ENCODE assay signal across 31 mouse cellular contexts in genomic region chr4:139345416-139346019, GRCm38 (mm10). TPM values are rescaled to one million over a fixed set of nuclear protein-coding genes. Genes with fewer than 3 reads are reported as not detected.
DNase-seq lines count a peak whose midpoint lies in the region; ATAC-seq and TF ChIP-seq lines count a peak whose summit lies in the region.
"Had no signal": no experiment of that assay in that cellular context is flagged by ENCODE, and none has a peak within 500 bp of the region (broad histone marks: within the 10 kb centered on the region; RNA-seq: fewer than 3 reads in every experiment).

No protein-coding gene starts in this region.

- ATAC-seq in neural tube, embryonic 13.5 days (ENCODE audit: low read depth): 0 out of 2 replicates have a peak, but pooled peaks have one; percentile 19
- no peak for ATAC-seq in neural tube, embryonic 15.5 days (ENCODE audit: low FRiP score)
- ATAC-seq in stomach, postnatal 0 days (ENCODE audit: low FRiP score, low TSS enrichment): 0 out of 2 replicates have a peak, but pooled peaks have one; percentile 21
- ATAC-seq in forebrain, embryonic 13.5 days: no peak
- ATAC-seq: forebrain, embryonic 15.5 days; hindbrain, postnatal 0 days; intestine, embryonic 15.5 days; Patski had no signal

- TF ChIP-seq CTCF in liver, adult 2 months (IDR thresholded peaks at IDR 0.05; ENCODE audit: low read depth, low read length): no peak
- TF ChIP-seq CTCF in stomach, postnatal 0 days (IDR thresholded peaks at IDR 0.05; ENCODE audit: low read depth): no peak

- no peak overlapping the region for H3K4me2 ChIP-seq in neural tube, embryonic 13.5 days
- no peak overlapping the region for H3K4me2 ChIP-seq in neural tube, embryonic 15.5 days
- H3K4me2 ChIP-seq in stomach, postnatal 0 days (replicated peaks; ENCODE audit: low read depth): no peak overlapping the region
- H3K4me2 ChIP-seq in forebrain, embryonic 13.5 days: no peak overlapping the region
- H3K4me2 ChIP-seq: forebrain, embryonic 15.5 days; intestine, embryonic 15.5 days; limb, embryonic 12.5 days; liver, embryonic 13.5 days had no signal

- H3K4me3 ChIP-seq in liver, adult 2 months (ENCODE audit: insufficient read depth, low read depth, low read length): no peak overlapping the region
- no peak overlapping the region for H3K4me3 ChIP-seq in neural tube, embryonic 13.5 days
- H3K4me3 ChIP-seq in neural tube, embryonic 15.5 days (replicated peaks): no peak overlapping the region
- no peak overlapping the region for H3K4me3 ChIP-seq in stomach, postnatal 0 days (ENCODE audit: low read depth, low read length)
- no peak overlapping the region for H3K4me3 ChIP-seq in forebrain, embryonic 13.5 days
- H3K4me3 ChIP-seq: forebrain, embryonic 15.5 days; gastrocnemius, adult 2 months; heart, adult 2 months; intestine, embryonic 15.5 days; layer of hippocampus, adult 2 months; left cerebral cortex, adult 2 months; limb, embryonic 12.5 days; liver, embryonic 13.5 days had no signal

- H3K9ac ChIP-seq in liver, adult 2 months (ENCODE audit: low read depth, low read length): no peak overlapping the region
- H3K9ac ChIP-seq in neural tube, embryonic 13.5 days: no peak overlapping the region
- no peak overlapping the region for H3K9ac ChIP-seq in neural tube, embryonic 15.5 days (replicated peaks)
- no peak overlapping the region for H3K9ac ChIP-seq in stomach, postnatal 0 days (ENCODE audit: low read length)
- H3K9ac ChIP-seq in forebrain, embryonic 13.5 days: no peak overlapping the region
- H3K9ac ChIP-seq: forebrain, embryonic 15.5 days; intestine, embryonic 15.5 days; limb, embryonic 12.5 days; liver, embryonic 13.5 days had no signal

- TF ChIP-seq POLR2A in liver, adult 2 months (IDR thresholded peaks at IDR 0.05; ENCODE audit: extremely low read depth, insufficient read depth, low read length): no peak

- H3K9me3 ChIP-seq in neural tube, embryonic 13.5 days: no peaks in the 10 kb centered on the region
- H3K9me3 ChIP-seq in neural tube, embryonic 15.5 days (replicated peaks): no peaks in the 10 kb centered on the region
- H3K9me3 ChIP-seq in stomach, postnatal 0 days (ENCODE audit: control insufficient read depth, low read length): no peaks in the 10 kb centered on the region
- H3K9me3 ChIP-seq in forebrain, embryonic 13.5 days (replicated peaks): no peaks in the 10 kb centered on the region
- H3K9me3 ChIP-seq: forebrain, embryonic 15.5 days; G1E; intestine, embryonic 15.5 days; limb, embryonic 12.5 days; liver, embryonic 13.5 days had no signal

- H3K27me3 ChIP-seq in liver, adult 2 months (ENCODE audit: control insufficient read depth, insufficient read depth, low read length): no peaks in the 10 kb centered on the region
- no peaks in the 10 kb centered on the region for H3K27me3 ChIP-seq in neural tube, embryonic 13.5 days
- H3K27me3 ChIP-seq in neural tube, embryonic 15.5 days (replicated peaks): no peaks in the 10 kb centered on the region
- no peaks in the 10 kb centered on the region for H3K27me3 ChIP-seq in stomach, postnatal 0 days (ENCODE audit: control insufficient read depth, insufficient read depth, low read length)
- H3K27me3 ChIP-seq in forebrain, embryonic 13.5 days: no peaks in the 10 kb centered on the region
- H3K27me3 ChIP-seq: forebrain, embryonic 15.5 days; intestine, embryonic 15.5 days; limb, embryonic 12.5 days; liver, embryonic 13.5 days; Patski had no signal

- TF ChIP-seq EP300 in stomach, postnatal 0 days (optimal IDR thresholded peaks at IDR 0.05): no peak

- H3K4me1 ChIP-seq in liver, adult 2 months (ENCODE audit: control insufficient read depth, insufficient read depth, low read length): peaks cover 23% of the 10 kb centered on the region
- H3K4me1 ChIP-seq in neural tube, embryonic 13.5 days (replicated peaks): peaks cover 2% of the 10 kb centered on the region
- peaks cover 2% of the 10 kb centered on the region for H3K4me1 ChIP-seq in neural tube, embryonic 15.5 days
- H3K4me1 ChIP-seq in stomach, postnatal 0 days (replicated peaks; ENCODE audit: control insufficient read depth, insufficient read depth): no peaks in the 10 kb centered on the region
- H3K4me1 ChIP-seq in forebrain, embryonic 13.5 days: peaks cover 3% of the 10 kb centered on the region
- H3K4me1 ChIP-seq: intestine, embryonic 15.5 days had no signal

- H3K27ac ChIP-seq in liver, adult 2 months (replicated peaks; ENCODE audit: insufficient read depth, low read depth, low read length): no peak overlapping the region; the same call in 1 of the 2 replicates
- no peak overlapping the region for H3K27ac ChIP-seq in neural tube, embryonic 13.5 days (replicated peaks)
- no peak overlapping the region for H3K27ac ChIP-seq in neural tube, embryonic 15.5 days (replicated peaks)
- H3K27ac ChIP-seq in stomach, postnatal 0 days (replicated peaks): no peak overlapping the region
- H3K27ac ChIP-seq in forebrain, embryonic 13.5 days: no peak overlapping the region
- H3K27ac ChIP-seq: forebrain, embryonic 15.5 days; gastrocnemius, adult 2 months; heart, adult 2 months; hindbrain, postnatal 0 days; intestine, embryonic 15.5 days; layer of hippocampus, adult 2 months; left cerebral cortex, adult 2 months; limb, embryonic 12.5 days; liver, embryonic 13.5 days had no signal

- no peaks in the 10 kb centered on the region for H3K79me2 ChIP-seq in liver, adult 2 months (ENCODE audit: control insufficient read depth, insufficient read depth, low read length)

- peaks cover 4% of the 10 kb centered on the region; the same call in 1 of the 2 replicates for H3K36me3 ChIP-seq in liver, adult 2 months (ENCODE audit: control insufficient read depth, insufficient read depth, low read length)
- H3K36me3 ChIP-seq in neural tube, embryonic 13.5 days: peaks cover 49% of the 10 kb centered on the region
- peaks cover 47% of the 10 kb centered on the region for H3K36me3 ChIP-seq in neural tube, embryonic 15.5 days
- H3K36me3 ChIP-seq in stomach, postnatal 0 days (ENCODE audit: control insufficient read depth, insufficient read depth, low read length): peaks cover 11% of the 10 kb centered on the region
- peaks cover 49% of the 10 kb centered on the region for H3K36me3 ChIP-seq in forebrain, embryonic 13.5 days (ENCODE audit: poor library complexity, severe bottlenecking)

- WGBS in liver, adult 2 months: 73% methylated on average over 23 of the region's 23 CpGs
- 78% methylated on average over 23 of the region's 23 CpGs for WGBS in neural tube, embryonic 13.5 days
- 79% methylated on average over 23 of the region's 23 CpGs for WGBS in neural tube, embryonic 15.5 days
- 86% methylated on average over 23 of the region's 23 CpGs for WGBS in stomach, postnatal 0 days
- 70% methylated on average over 23 of the region's 23 CpGs for WGBS in forebrain, embryonic 13.5 days

- DNase-seq in liver, adult 2 months (ENCODE audit: extremely low read depth, low read depth, low spot score): peak; percentile 87
- DNase-seq in liver: no peak
- peak; percentile 84 for DNase-seq in R1 (ENCODE audit: low read depth, low spot score)
- no peak for DNase-seq in stomach, postnatal 0 days (ENCODE audit: low spot score)
- no peak for DNase-seq in cerebellum, postnatal 14 days
- DNase-seq: adrenal gland, postnatal 25 days; cerebellum, adult 18-20 months; cerebellum, postnatal 10 days; gastrocnemius, adult 2 months; gastrocnemius, postnatal 36 days; heart, adult 2 months; heart, postnatal 14 days; kidney, adult 2 months; kidney, postnatal 36 days; liver, embryonic 13.5 days; lung, adult 2 months; lung, postnatal 10 days; midbrain, embryonic 14.5 days; right cerebral cortex, postnatal 4 days; thymus, postnatal 14 days had no signal

RNA-seq across cellular contexts. Expression of gene Mrto4, which starts 6.9 kb away (rescaled TPM):
- total RNA-seq in liver, adult 2 months (2014; rRNA removed): 26.0 and 27.9 TPM in 2 replicates
- 17.2 and 22.8 TPM in 2 replicates for polyA plus RNA-seq in liver, adult 2 months (2012; rRNA removed)
- polyA plus RNA-seq in neural tube, embryonic 13.5 days (2015; fragmentation: Nextera tagmentation; extraction: Ambion mirVana): 86.7 and 90.3 TPM in 2 replicates
- polyA plus RNA-seq in neural tube, embryonic 15.5 days (2015; fragmentation: Nextera tagmentation; extraction: Ambion mirVana): 77.3 and 94.5 TPM in 2 replicates
- 41.0 and 43.7 TPM in 2 replicates for polyA plus RNA-seq in stomach, postnatal 0 days (2015; fragmentation: Nextera tagmentation; extraction: Ambion mirVana)
- polyA plus RNA-seq in forebrain, embryonic 13.5 days (2015; fragmentation: Nextera tagmentation; extraction: Ambion mirVana): 119 and 134 TPM in 2 replicates

RNA-seq across cellular contexts. Expression of gene Emc1, which starts 6.9 kb away (rescaled TPM):
- total RNA-seq in liver, adult 2 months (2014; rRNA removed): 23.0 and 23.6 TPM in 2 replicates
- polyA plus RNA-seq in liver, adult 2 months (2012; rRNA removed): 22.2 and 22.3 TPM in 2 replicates
- 39.9 and 41.7 TPM in 2 replicates for polyA plus RNA-seq in neural tube, embryonic 13.5 days (2015; fragmentation: Nextera tagmentation; extraction: Ambion mirVana)
- polyA plus RNA-seq in neural tube, embryonic 15.5 days (2015; fragmentation: Nextera tagmentation; extraction: Ambion mirVana): 41.2 and 43.9 TPM in 2 replicates
- 10.7 and 11.9 TPM in 2 replicates for polyA plus RNA-seq in stomach, postnatal 0 days (2015; fragmentation: Nextera tagmentation; extraction: Ambion mirVana)
- 29.3 and 31.5 TPM in 2 replicates for polyA plus RNA-seq in forebrain, embryonic 13.5 days (2015; fragmentation: Nextera tagmentation; extraction: Ambion mirVana)

RNA-seq across cellular contexts. Expression of gene Ubr4, which starts 6.9 kb away (rescaled TPM):
- total RNA-seq in liver, adult 2 months (2014; rRNA removed): 56.7 and 94.2 TPM in 2 replicates
- polyA plus RNA-seq in liver, adult 2 months (2012; rRNA removed): 109 and 149 TPM in 2 replicates
- 74.8 and 82.5 TPM in 2 replicates for polyA plus RNA-seq in neural tube, embryonic 13.5 days (2015; fragmentation: Nextera tagmentation; extraction: Ambion mirVana)
- polyA plus RNA-seq in neural tube, embryonic 15.5 days (2015; fragmentation: Nextera tagmentation; extraction: Ambion mirVana): 79.0 and 82.5 TPM in 2 replicates
- polyA plus RNA-seq in stomach, postnatal 0 days (2015; fragmentation: Nextera tagmentation; extraction: Ambion mirVana): 32.8 and 33.1 TPM in 2 replicates
- polyA plus RNA-seq in forebrain, embryonic 13.5 days (2015; fragmentation: Nextera tagmentation; extraction: Ambion mirVana): 69.9 and 71.2 TPM in 2 replicates

RNA-seq across cellular contexts. Expression of gene Akr7a5, which starts 35.0 kb away (rescaled TPM):
- total RNA-seq in liver, adult 2 months (2014; rRNA removed): 142 and 183 TPM in 2 replicates
- polyA plus RNA-seq in liver, adult 2 months (2012; rRNA removed): 144 and 155 TPM in 2 replicates
- polyA plus RNA-seq in neural tube, embryonic 13.5 days (2015; fragmentation: Nextera tagmentation; extraction: Ambion mirVana): 55.6 and 58.6 TPM in 2 replicates
- polyA plus RNA-seq in neural tube, embryonic 15.5 days (2015; fragmentation: Nextera tagmentation; extraction: Ambion mirVana): 64.4 and 78.1 TPM in 2 replicates
- 73.2 and 73.8 TPM in 2 replicates for polyA plus RNA-seq in stomach, postnatal 0 days (2015; fragmentation: Nextera tagmentation; extraction: Ambion mirVana)
- polyA plus RNA-seq in forebrain, embryonic 13.5 days (2015; fragmentation: Nextera tagmentation; extraction: Ambion mirVana): 66.2 and 71.6 TPM in 2 replicates

RNA-seq across cellular contexts. Expression of gene Pqlc2, which starts 35.0 kb away (rescaled TPM):
- 6.1 and 13.0 TPM in 2 replicates for total RNA-seq in liver, adult 2 months (2014; rRNA removed)
- 37.2 and 42.8 TPM in 2 replicates for polyA plus RNA-seq in liver, adult 2 months (2012; rRNA removed)
- 12.9 and 13.2 TPM in 2 replicates for polyA plus RNA-seq in neural tube, embryonic 13.5 days (2015; fragmentation: Nextera tagmentation; extraction: Ambion mirVana)
- 14.0 and 14.1 TPM in 2 replicates for polyA plus RNA-seq in neural tube, embryonic 15.5 days (2015; fragmentation: Nextera tagmentation; extraction: Ambion mirVana)
- polyA plus RNA-seq in stomach, postnatal 0 days (2015; fragmentation: Nextera tagmentation; extraction: Ambion mirVana): 20.9 and 22.2 TPM in 2 replicates
- polyA plus RNA-seq in forebrain, embryonic 13.5 days (2015; fragmentation: Nextera tagmentation; extraction: Ambion mirVana): 10.1 and 12.6 TPM in 2 replicates

Comparison
In these comparisons a context has a peak if more than half of its experiments do, and no peak if none do; other contexts are left out.
1. DNase-seq: peak in liver, adult 2 months (single experiment) and R1 (single experiment); none in liver (single experiment), stomach, postnatal 0 days (single experiment) and cerebellum, postnatal 14 days (0 of 2).
2. ATAC-seq: peak in neural tube, embryonic 13.5 days (single experiment) and stomach, postnatal 0 days (single experiment); none in neural tube, embryonic 15.5 days (single experiment) and forebrain, embryonic 13.5 days (single experiment).